Mouse (Mus musculus): ENCODE data around the gene Etv5.

GRCm38 (mm10) chr16:22466381-22466780 is 26.9 kb upstream of the Etv5 start:
- TF ChIP-seq GATA1 (IDR thresholded peaks at IDR 0.05; ENCODE audit: borderline replicate concordance, low read length) (no peak), FLI1 (IDR thresholded peaks at IDR 0.05; ENCODE audit: low read length) (no peak)

Data from megakaryocyte, embryonic 14.5 days (primary cell).